Mouse (Mus musculus): Measurements from ENCODE around the gene Foxj2.

DNA sequence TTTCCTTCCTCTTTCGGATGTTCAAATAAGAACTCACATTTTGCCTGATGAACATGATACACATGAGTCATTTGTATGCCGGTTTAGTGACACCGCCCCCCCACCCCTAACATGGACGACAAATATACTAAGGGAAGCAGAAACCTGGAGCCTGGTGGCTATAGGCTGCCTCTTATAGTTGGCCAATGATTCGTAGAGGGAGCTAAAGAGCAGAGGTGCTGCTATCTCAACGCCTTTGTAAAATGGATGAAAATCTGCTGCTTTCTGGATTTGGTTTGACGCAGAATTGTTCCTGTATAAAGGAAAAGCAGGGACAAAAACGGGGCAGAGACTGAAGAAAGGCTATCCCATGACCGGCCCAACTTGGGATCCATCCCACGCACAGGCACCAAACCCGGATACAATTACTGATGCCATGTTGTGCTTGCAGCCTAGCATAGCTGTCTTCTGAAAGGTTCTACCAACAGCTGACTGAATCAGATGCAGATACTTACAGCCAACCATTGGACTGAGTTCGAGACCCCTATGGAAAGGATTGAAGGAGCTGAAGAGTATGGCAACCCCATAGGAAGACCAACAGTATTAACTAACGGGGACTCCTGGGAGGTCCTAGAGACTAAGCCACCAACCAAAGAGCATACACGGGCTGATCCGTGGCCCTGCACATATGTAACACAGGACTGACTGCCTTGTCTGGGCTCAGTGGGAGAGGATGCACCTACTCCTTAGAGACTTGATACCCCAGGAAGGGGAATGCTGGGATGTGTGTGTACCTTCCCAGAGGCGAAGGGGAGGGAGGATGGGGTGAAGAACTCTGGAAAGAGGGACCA lies 7.7 kb upstream of the Foxj2 start:
- no peak for TF ChIP-seq POLR2A (IDR thresholded peaks at IDR 0.05; ENCODE audit: low read depth, low read length)
- TF ChIP-seq CTCF (IDR thresholded peaks at IDR 0.05; ENCODE audit: extremely low read depth, insufficient read depth, insufficient read length, insufficient replicate concordance), result no peak
